Mouse (Mus musculus): ENCODE measurements at regions not wholly inside any gene's neighbourhood (a gene's known extent, or its start where the extent isn't known, plus 50 kb on each side); places are given as distances from the start of the nearest gene placed in this dataset.

GRCm38 (mm10) chr10:111608385-111609093, 102.5 kb downstream of the Phlda1 start:
- H3K36me3 ChIP-seq (ENCODE audit: insufficient read depth, low read length), result no peaks in the 10 kb centered on the region
- 70% methylated on average over 9 of the region's 9 CpGs for WGBS
- ATAC-seq (ENCODE audit: low FRiP score) (no peak), DNase-seq (ENCODE audit: low spot score) (no peak)
- no peaks in the 10 kb centered on the region for H3K4me1 ChIP-seq (ENCODE audit: insufficient read depth, low read length)
- no peaks in the 10 kb centered on the region for H3K27me3 ChIP-seq (ENCODE audit: insufficient read depth, low read length)
- H3K9ac ChIP-seq (replicated peaks; ENCODE audit: low read length, poor library complexity, severe bottlenecking), result no peak overlapping the region
- H3K4me3 ChIP-seq (ENCODE audit: low read depth, low read length), result no peak overlapping the region
- H3K27ac ChIP-seq (ENCODE audit: low read depth, low read length), result no peak overlapping the region
- H3K9me3 ChIP-seq (ENCODE audit: low read length), result no peaks in the 10 kb centered on the region
- no peak overlapping the region for H3K4me2 ChIP-seq (ENCODE audit: low read depth, low read length, poor library complexity, severe bottlenecking)
- TF ChIP-seq CTCF (IDR thresholded peaks at IDR 0.05), result no peak

- no peak for ATAC-seq (ENCODE audit: low FRiP score)
Observed at GRCm38 (mm10) chr10:111609889-111610288, 103.8 kb downstream of the Phlda1 start.

GRCm38 (mm10) chr10:111619627-111620270, 113.7 kb downstream of the Phlda1 start:
- Histone ChIP-seq H3K36me3 (ENCODE audit: insufficient read depth, low read length) (no peaks in the 10 kb centered on the region), H3K9ac (replicated peaks; ENCODE audit: low read length, poor library complexity, severe bottlenecking) (no peak overlapping the region), H3K27ac (ENCODE audit: low read depth, low read length) (no peak overlapping the region), H3K27me3 (ENCODE audit: insufficient read depth, low read length) (no peaks in the 10 kb centered on the region; the same call in 1 of the 2 replicates), H3K4me2 (ENCODE audit: low read depth, low read length, poor library complexity, severe bottlenecking) (no peak overlapping the region), H3K4me3 (ENCODE audit: low read depth, low read length) (no peak overlapping the region), H3K4me1 (ENCODE audit: insufficient read depth, low read length) (no peaks in the 10 kb centered on the region), H3K9me3 (ENCODE audit: low read length) (no peaks in the 10 kb centered on the region)
- TF ChIP-seq CTCF (IDR thresholded peaks at IDR 0.05), result no peak
- 79% methylated on average over 11 of the region's 11 CpGs for WGBS
- no peak for ATAC-seq (ENCODE audit: low FRiP score)
- DNase-seq (ENCODE audit: low spot score), result peak; percentile 54

More at GRCm38 (mm10) chr10:111609889-111610288, 103.8 kb downstream of the Phlda1 start:
- no peaks in the 10 kb centered on the region for H3K36me3 ChIP-seq (ENCODE audit: insufficient read depth, low read length)
- H3K27ac ChIP-seq (ENCODE audit: low read depth, low read length), result no peak overlapping the region
- 95% methylated on average over 2 of the region's 2 CpGs for WGBS
- H3K27me3 ChIP-seq (ENCODE audit: insufficient read depth, low read length), result no peaks in the 10 kb centered on the region
- H3K4me2 ChIP-seq (ENCODE audit: low read depth, low read length, poor library complexity, severe bottlenecking), result no peak overlapping the region
- no peak overlapping the region for H3K4me3 ChIP-seq (ENCODE audit: low read depth, low read length)
- no peaks in the 10 kb centered on the region for H3K4me1 ChIP-seq (ENCODE audit: insufficient read depth, low read length)
- no peaks in the 10 kb centered on the region for H3K9me3 ChIP-seq (ENCODE audit: low read length)
- no peak for TF ChIP-seq CTCF (IDR thresholded peaks at IDR 0.05)
- DNase-seq (ENCODE audit: low spot score), result no peak
- no peak overlapping the region for H3K9ac ChIP-seq (replicated peaks; ENCODE audit: low read length, poor library complexity, severe bottlenecking)

- no peak overlapping the region for H3K4me2 ChIP-seq (ENCODE audit: low read depth, low read length, poor library complexity, severe bottlenecking)
- WGBS, result 90% methylated on average over 11 of the region's 11 CpGs
- no peak overlapping the region for H3K9ac ChIP-seq (replicated peaks; ENCODE audit: low read length, poor library complexity, severe bottlenecking)
- no peaks in the 10 kb centered on the region; the same call in 1 of the 2 replicates for H3K27me3 ChIP-seq (ENCODE audit: insufficient read depth, low read length)
- no peaks in the 10 kb centered on the region for H3K9me3 ChIP-seq (ENCODE audit: low read length)
- no peak for TF ChIP-seq CTCF (IDR thresholded peaks at IDR 0.05)
- no peaks in the 10 kb centered on the region for H3K36me3 ChIP-seq (ENCODE audit: insufficient read depth, low read length)
- no peak for ATAC-seq (ENCODE audit: low FRiP score)
- H3K4me1 ChIP-seq (ENCODE audit: insufficient read depth, low read length), result no peaks in the 10 kb centered on the region
- no peak overlapping the region for H3K27ac ChIP-seq (ENCODE audit: low read depth, low read length)
- no peak for DNase-seq (ENCODE audit: low spot score)
- no peak overlapping the region for H3K4me3 ChIP-seq (ENCODE audit: low read depth, low read length)
Observed at GRCm38 (mm10) chr10:111620927-111621676, 115.0 kb downstream of the Phlda1 start.

- no peak for ATAC-seq (ENCODE audit: low FRiP score)
- Histone ChIP-seq H3K9ac (replicated peaks; ENCODE audit: low read length, poor library complexity, severe bottlenecking) (no peak overlapping the region), H3K9me3 (ENCODE audit: low read length) (no peaks in the 10 kb centered on the region), H3K4me1 (ENCODE audit: insufficient read depth, low read length) (no peaks in the 10 kb centered on the region), H3K4me2 (ENCODE audit: low read depth, low read length, poor library complexity, severe bottlenecking) (no peak overlapping the region), H3K27ac (ENCODE audit: low read depth, low read length) (no peak overlapping the region), H3K36me3 (ENCODE audit: insufficient read depth, low read length) (no peaks in the 10 kb centered on the region), H3K4me3 (ENCODE audit: low read depth, low read length) (no peak overlapping the region), H3K27me3 (ENCODE audit: insufficient read depth, low read length) (no peaks in the 10 kb centered on the region; the same call in 1 of the 2 replicates)
- no peak for DNase-seq (ENCODE audit: low spot score)
- TF ChIP-seq CTCF (IDR thresholded peaks at IDR 0.05), result no peak
- WGBS, result 47% methylated on average over 4 of the region's 4 CpGs
Observed at GRCm38 (mm10) chr10:111622789-111623188, 116.7 kb downstream of the Phlda1 start.
